Mouse (Mus musculus) embryonic fibroblast, embryonic 13.5 days (primary cell): ENCODE measurements around the gene Nkapd1.

ENCODE experiments used
- CTCF ChIP-seq: IDR thresholded peaks from 2 replicates; pipeline ENCODE4 v1.5.1; 2011; ENCODE audit warnings: mild to moderate bottlenecking, control low read depth, low read length, moderate library complexity, borderline replicate concordance; ENCODE audit not compliant: insufficient read depth
- POLR2A ChIP-seq: IDR thresholded peaks from 2 replicates; pipeline ENCODE4 v1.6.1; 2011; ENCODE audit warnings: low read depth, mild to moderate bottlenecking, control low read depth, low read length, moderate library complexity

- TF ChIP-seq POLR2A (no peak), CTCF (no peak)
Measured at GRCm38 (mm10) chr9:50561918-50562360, 55.3 kb downstream of the Nkapd1 start.
